Mouse (Mus musculus) limb, embryonic 13.5 days (tissue): Measurements from ENCODE around the gene Daam1. TPM values are rescaled to one million over a fixed set of nuclear protein-coding genes. Genes with fewer than 3 reads are reported as not detected.

Experiments
- ATAC-seq: fragments of 200-750 bp; cut with Nextera tagmentation; 2 replicates; pipeline ENCODE4 v1.8.0; 2017; ENCODE audit warnings: low read depth, moderate number of reproducible peaks, moderate TSS enrichment; ENCODE audit not compliant: low FRiP score
- H3K27ac ChIP-seq: fragments of 300-500 bp; sonication (generic); 2 replicates; pipeline ENCODE4 v1.5.1; 2015; ENCODE audit warnings: inconsistent platforms, mild to moderate bottlenecking, moderate library complexity
- H3K27me3 ChIP-seq: fragments of 300-500 bp; sonication (generic); 2 replicates; pipeline ENCODE4 v1.6.1; 2015; ENCODE audit warnings: mild to moderate bottlenecking, inconsistent platforms
- H3K36me3 ChIP-seq: fragments of 300-500 bp; sonication (generic); 2 replicates; pipeline ENCODE4 v1.6.1; 2015; ENCODE audit warnings: inconsistent platforms, mild to moderate bottlenecking, moderate library complexity
- H3K4me1 ChIP-seq: fragments of 300-500 bp; sonication (generic); 2 replicates; pipeline ENCODE4 v1.6.1; 2015; ENCODE audit warnings: inconsistent platforms
- H3K4me2 ChIP-seq: fragments of 300-500 bp; sonication (generic); replicated peaks from 2 replicates; pipeline ENCODE4 v1.6.1; 2015; ENCODE audit warnings: inconsistent platforms, mild to moderate bottlenecking, moderate library complexity
- H3K4me3 ChIP-seq: fragments of 300-500 bp; sonication (generic); 2 replicates; pipeline ENCODE4 v1.5.1; 2015; ENCODE audit warnings: moderate library complexity, mild to moderate bottlenecking, inconsistent platforms
- H3K9ac ChIP-seq: fragments of 300-500 bp; sonication (generic); 2 replicates; pipeline ENCODE4 v1.6.1; 2015; ENCODE audit warnings: mild to moderate bottlenecking, inconsistent platforms
- H3K9me3 ChIP-seq: fragments of 300-500 bp; sonication (generic); 2 replicates; pipeline ENCODE4 v1.6.1; 2016; ENCODE audit warnings: inconsistent platforms
- WGBS: fragments of 180-500 bp; shearing (Covaris S2); methylation state at CpG from one replicate; pipeline ENCODE4 v1.1.7; 2015; 5-methylcytosine and 5-hydroxymethylcytosine counted together
- polyA plus RNA-seq: library from polyadenylated mRNA; unstranded; fragments of >200 nt; fragmentation: Nextera tagmentation; extraction: Ambion mirVana; gene quantifications from 2 replicates; pipeline ENCODE4 v1.2.1, GENCODE M21; 2015

The Daam1 gene
- polyA plus RNA-seq, 1 experiment from 2014 or later, result 8.7 TPM

- H3K27ac ChIP-seq, result no peak overlapping the region
- ATAC-seq, result no peak
- no peak overlapping the region for H3K4me2 ChIP-seq
- H3K4me3 ChIP-seq, result no peak overlapping the region
- no peaks in the 10 kb centered on the region for H3K27me3 ChIP-seq
- H3K4me1 ChIP-seq, result peaks cover 4% of the 10 kb centered on the region; the same call in 1 of the 2 replicates
- H3K36me3 ChIP-seq, result peaks cover 63% of the 10 kb centered on the region
- H3K9ac ChIP-seq, result no peak overlapping the region
- WGBS, result 74% methylated on average over 8 of the region's 8 CpGs
- H3K9me3 ChIP-seq, result no peaks in the 10 kb centered on the region
These were observed 150.4 kb downstream of the Daam1 start for GRCm38 (mm10) chr12:71981250-71981649.

DNA sequence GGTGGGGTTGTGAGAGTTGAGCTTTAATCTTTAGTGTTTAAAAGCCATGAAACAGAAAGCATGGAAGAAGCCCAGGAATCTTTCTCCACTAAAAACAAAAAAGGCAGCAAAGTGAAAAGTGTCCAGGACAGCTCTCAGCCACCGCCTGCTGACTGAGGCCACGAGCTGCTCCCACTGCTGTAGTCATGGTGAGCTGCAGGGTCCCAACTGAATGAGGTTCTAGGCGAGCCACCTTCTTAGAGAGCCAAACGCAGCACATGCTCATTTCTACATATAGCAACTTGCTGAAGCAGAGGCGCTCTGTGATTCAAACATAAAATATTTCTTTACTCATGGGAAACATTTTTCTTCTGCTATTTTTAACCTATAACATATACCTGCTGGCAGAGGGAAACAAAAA, 150.9 kb downstream of the Daam1 start:
- Histone ChIP-seq H3K27me3 (no peaks in the 10 kb centered on the region), H3K4me2 (no peak overlapping the region), H3K36me3 (peaks cover 63% of the 10 kb centered on the region), H3K9me3 (no peaks in the 10 kb centered on the region), H3K9ac (no peak overlapping the region), H3K4me1 (peaks cover 4% of the 10 kb centered on the region; the same call in 1 of the 2 replicates), H3K27ac (no peak overlapping the region), H3K4me3 (no peak overlapping the region)
- ATAC-seq, result no peak
- 72% methylated on average over 5 of the region's 5 CpGs for WGBS

GRCm38 (mm10) chr12:71983102-71983715, 152.3 kb downstream of the Daam1 start:
- no peak overlapping the region for H3K9ac ChIP-seq
- WGBS, result 82% methylated on average over 10 of the region's 10 CpGs
- no peaks in the 10 kb centered on the region for H3K27me3 ChIP-seq
- H3K4me3 ChIP-seq, result no peak overlapping the region
- H3K4me1 ChIP-seq, result peaks cover 4% of the 10 kb centered on the region; the same call in 1 of the 2 replicates
- ATAC-seq, result no peak
- H3K9me3 ChIP-seq, result no peaks in the 10 kb centered on the region
- no peak overlapping the region for H3K27ac ChIP-seq
- H3K4me2 ChIP-seq, result no peak overlapping the region
- H3K36me3 ChIP-seq, result peaks cover 54% of the 10 kb centered on the region

DNA sequence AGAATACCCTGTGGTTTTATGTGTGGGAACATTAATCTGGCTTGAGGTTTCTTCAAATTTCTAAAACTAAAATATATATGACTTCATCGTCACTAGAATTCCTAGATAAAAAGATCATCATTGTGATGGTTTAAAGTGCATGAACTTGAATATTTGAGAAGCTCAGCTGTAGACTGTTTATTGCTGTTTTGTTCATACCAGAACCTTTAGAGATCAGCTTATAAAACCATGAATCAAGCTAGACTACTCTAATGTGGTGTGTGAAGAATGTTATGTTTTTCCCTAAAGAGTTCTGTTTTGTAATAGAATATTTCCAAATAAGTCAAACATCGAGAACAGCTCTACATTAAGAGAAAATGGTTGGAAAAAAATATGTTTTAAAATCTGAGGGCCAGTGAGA, 156.3 kb downstream of the Daam1 start:
- WGBS, result 83% methylated on average over 2 of the region's 2 CpGs
- no peak overlapping the region for H3K27ac ChIP-seq
- no peak for ATAC-seq
- no peaks in the 10 kb centered on the region for H3K4me1 ChIP-seq
- no peaks in the 10 kb centered on the region for H3K9me3 ChIP-seq
- no peak overlapping the region for H3K4me2 ChIP-seq
- no peak overlapping the region for H3K9ac ChIP-seq
- no peak overlapping the region for H3K4me3 ChIP-seq
- no peaks in the 10 kb centered on the region for H3K27me3 ChIP-seq
- peaks cover 76% of the 10 kb centered on the region for H3K36me3 ChIP-seq

GRCm38 (mm10) chr12:71987885-71988284, 157.0 kb downstream of the Daam1 start:
- peaks cover 77% of the 10 kb centered on the region for H3K36me3 ChIP-seq
- 86% methylated on average over 4 of the region's 4 CpGs for WGBS
- no peak for ATAC-seq

DNA sequence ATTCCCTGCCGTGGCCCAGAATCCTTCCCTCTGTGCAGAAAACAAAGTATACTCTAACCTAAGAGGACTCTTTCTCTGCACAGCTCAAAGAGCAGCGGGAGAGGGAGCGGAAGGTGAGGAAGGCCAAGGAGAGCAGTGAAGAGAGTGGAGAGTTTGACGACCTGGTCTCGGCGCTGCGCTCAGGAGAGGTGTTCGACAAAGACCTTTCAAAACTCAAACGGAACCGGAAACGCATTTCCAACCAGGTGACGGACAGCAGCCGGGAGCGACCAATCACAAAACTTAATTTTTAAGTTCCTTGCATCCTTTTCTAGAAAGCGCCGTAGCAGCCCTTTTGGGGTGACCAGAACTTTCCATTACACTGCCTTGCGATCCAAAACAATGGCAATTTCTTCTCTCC, 158.7 kb downstream of the Daam1 start:
- no peak for ATAC-seq
- H3K4me2 ChIP-seq, result no peak overlapping the region
- H3K36me3 ChIP-seq, result peaks cover 66% of the 10 kb centered on the region
- WGBS, result 97% methylated on average over 17 of the region's 17 CpGs
- H3K27ac ChIP-seq, result no peak overlapping the region
- H3K27me3 ChIP-seq, result no peaks in the 10 kb centered on the region
- H3K4me1 ChIP-seq, result no peaks in the 10 kb centered on the region
- H3K4me3 ChIP-seq, result no peak overlapping the region
- H3K9me3 ChIP-seq, result no peaks in the 10 kb centered on the region
- H3K9ac ChIP-seq, result no peak overlapping the region

More at GRCm38 (mm10) chr12:71987885-71988284, 157.0 kb downstream of the Daam1 start:
- Histone ChIP-seq H3K4me2 (no peak overlapping the region), H3K9ac (no peak overlapping the region), H3K4me1 (no peaks in the 10 kb centered on the region), H3K4me3 (no peak overlapping the region), H3K9me3 (no peaks in the 10 kb centered on the region), H3K27ac (no peak overlapping the region), H3K27me3 (no peaks in the 10 kb centered on the region)

- H3K27me3 ChIP-seq, result no peaks in the 10 kb centered on the region
- no peak overlapping the region for H3K27ac ChIP-seq
These were observed 161.8 kb downstream of the Daam1 start for GRCm38 (mm10) chr12:71992599-71993210.

GRCm38 (mm10) chr12:71995831-71996230, 165.0 kb downstream of the Daam1 start:
- ATAC-seq, result no peak
- Histone ChIP-seq H3K9ac (no peak overlapping the region), H3K27ac (no peak overlapping the region), H3K27me3 (no peaks in the 10 kb centered on the region), H3K4me2 (no peak overlapping the region), H3K9me3 (no peaks in the 10 kb centered on the region), H3K36me3 (peaks cover 23% of the 10 kb centered on the region), H3K4me3 (no peak overlapping the region), H3K4me1 (no peaks in the 10 kb centered on the region)
- 89% methylated on average over 8 of the region's 8 CpGs for WGBS

More at GRCm38 (mm10) chr12:71992599-71993210, 161.8 kb downstream of the Daam1 start:
- no peak overlapping the region for H3K4me3 ChIP-seq
- peaks cover 49% of the 10 kb centered on the region for H3K36me3 ChIP-seq
- no peak for ATAC-seq
- H3K9me3 ChIP-seq, result no peaks in the 10 kb centered on the region
- WGBS, result 93% methylated on average over 18 of the region's 18 CpGs
- no peaks in the 10 kb centered on the region for H3K4me1 ChIP-seq
- no peak overlapping the region for H3K4me2 ChIP-seq
- no peak overlapping the region for H3K9ac ChIP-seq

DNA sequence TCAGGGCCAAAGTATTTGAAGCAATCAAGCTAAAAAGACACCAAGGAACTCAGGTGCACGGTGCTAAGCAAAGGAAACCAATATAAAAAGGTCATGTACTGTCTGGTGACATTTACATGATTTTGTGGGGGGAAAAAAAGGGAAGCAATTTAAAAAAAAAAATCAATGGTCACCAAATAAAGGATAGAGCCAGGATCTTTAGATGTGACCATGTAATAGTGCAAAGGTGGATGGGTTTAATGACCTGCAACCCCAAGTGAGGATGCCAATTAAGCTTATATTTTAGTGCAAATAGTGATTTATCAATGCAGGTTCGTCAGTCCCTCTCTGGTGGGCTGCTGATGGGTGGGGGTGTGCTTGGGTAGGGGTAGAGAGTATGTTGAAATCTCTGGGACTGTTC, 166.0 kb downstream of the Daam1 start:
- 70% methylated on average over 2 of the region's 2 CpGs for WGBS

GRCm38 (mm10) chr12:71997364-71997763, 166.5 kb downstream of the Daam1 start:
- Histone ChIP-seq H3K4me3 (no peak overlapping the region), H3K9me3 (no peaks in the 10 kb centered on the region), H3K36me3 (peaks cover 10% of the 10 kb centered on the region), H3K27ac (no peak overlapping the region), H3K4me2 (no peak overlapping the region), H3K4me1 (no peaks in the 10 kb centered on the region), H3K9ac (no peak overlapping the region), H3K27me3 (no peaks in the 10 kb centered on the region)
- WGBS, result 68% methylated on average over 4 of the region's 4 CpGs
- no peak for ATAC-seq

More for the DNA sequence above, 166.0 kb downstream of the Daam1 start:
- Histone ChIP-seq H3K27ac (no peak overlapping the region), H3K27me3 (no peaks in the 10 kb centered on the region), H3K4me2 (no peak overlapping the region), H3K9ac (no peak overlapping the region), H3K4me1 (no peaks in the 10 kb centered on the region), H3K36me3 (peaks cover 13% of the 10 kb centered on the region), H3K9me3 (no peaks in the 10 kb centered on the region), H3K4me3 (no peak overlapping the region)
- ATAC-seq, result no peak

- H3K9me3 ChIP-seq, result no peaks in the 10 kb centered on the region
These were observed 167.8 kb downstream of the Daam1 start for GRCm38 (mm10) chr12:71998653-71999052.

DNA sequence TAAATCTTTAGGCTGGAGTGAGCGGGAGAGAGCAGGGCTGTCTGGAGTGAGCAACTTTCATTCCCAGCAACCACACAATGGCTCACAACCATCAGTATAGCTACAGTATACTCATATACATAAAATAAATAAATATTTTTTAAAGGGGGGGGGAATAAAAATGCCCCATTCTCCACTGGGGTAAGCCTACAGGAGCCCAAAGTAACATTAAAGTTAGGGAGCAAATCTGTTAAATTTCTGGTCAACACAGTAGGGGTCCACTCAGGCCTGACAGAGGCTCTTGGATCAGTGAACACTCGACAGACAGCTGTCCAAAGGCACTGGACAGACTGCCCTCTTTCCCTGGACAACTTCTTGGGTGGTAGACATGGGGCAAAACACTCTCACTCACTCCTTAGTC, 168.8 kb downstream of the Daam1 start:
- Histone ChIP-seq H3K4me2 (no peak overlapping the region), H3K9me3 (no peaks in the 10 kb centered on the region), H3K36me3 (no peaks in the 10 kb centered on the region), H3K27ac (no peak overlapping the region), H3K4me1 (no peaks in the 10 kb centered on the region), H3K9ac (no peak overlapping the region), H3K27me3 (no peaks in the 10 kb centered on the region), H3K4me3 (no peak overlapping the region)
- no peak for ATAC-seq
- WGBS, result 83% methylated on average over 2 of the region's 2 CpGs

More at GRCm38 (mm10) chr12:71998653-71999052, 167.8 kb downstream of the Daam1 start:
- no peak for ATAC-seq
- no peaks in the 10 kb centered on the region for H3K27me3 ChIP-seq
- no peaks in the 10 kb centered on the region for H3K4me1 ChIP-seq
- H3K36me3 ChIP-seq, result no peaks in the 10 kb centered on the region
- no peak overlapping the region for H3K4me2 ChIP-seq
- H3K27ac ChIP-seq, result no peak overlapping the region
- 76% methylated on average over 4 of the region's 4 CpGs for WGBS
- H3K9ac ChIP-seq, result no peak overlapping the region
- H3K4me3 ChIP-seq, result no peak overlapping the region

- Histone ChIP-seq H3K4me2 (no peak overlapping the region), H3K4me1 (no peaks in the 10 kb centered on the region), H3K9me3 (no peaks in the 10 kb centered on the region), H3K27ac (no peak overlapping the region), H3K9ac (no peak overlapping the region), H3K36me3 (no peaks in the 10 kb centered on the region), H3K27me3 (no peaks in the 10 kb centered on the region), H3K4me3 (no peak overlapping the region)
- 86% methylated on average over 1 of the region's 1 CpGs for WGBS
- ATAC-seq, result no peak
These were observed 170.9 kb downstream of the Daam1 start for GRCm38 (mm10) chr12:72001811-72002210.
